Mouse (Mus musculus) lung, postnatal 0 days (tissue): ENCODE measurements at regions not wholly inside any gene's neighbourhood (a gene's known extent, or its start where the extent isn't known, plus 50 kb on each side); places are given as distances from the start of the nearest gene placed in this dataset.

Source experiments
- CTCF ChIP-seq: IDR thresholded peaks from 2 replicates; pipeline ENCODE4 v1.5.1; 2016; ENCODE audit warnings: antibody characterized with exemption, mild to moderate bottlenecking
- EP300 ChIP-seq: IDR thresholded peaks from 2 replicates; pipeline ENCODE4 v1.6.1; 2016; ENCODE audit warnings: antibody characterized with exemption, mild to moderate bottlenecking, control low read depth

DNA sequence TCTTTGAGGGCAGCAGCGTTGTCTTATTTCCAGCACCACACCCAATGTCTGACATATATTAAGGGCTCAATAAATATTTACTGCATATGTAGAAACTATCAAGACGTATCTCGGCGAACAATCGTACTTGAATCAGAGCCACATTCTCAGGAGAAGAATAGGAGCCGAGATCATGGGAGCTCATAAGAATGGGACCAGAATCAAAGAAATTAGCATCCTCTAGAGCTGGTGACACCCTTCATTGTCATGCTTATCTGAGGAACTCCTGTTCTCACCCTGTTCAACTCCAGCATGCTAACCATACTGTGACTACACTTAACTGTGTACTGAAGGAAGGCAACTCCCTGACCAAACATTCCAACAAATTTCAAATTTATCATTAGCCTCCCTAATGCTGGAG lies 72.2 kb upstream of the Etv6 start:
- TF ChIP-seq CTCF (no peak), EP300 (no peak)
